Mouse (Mus musculus) liver, adult 2 months (tissue): ENCODE results near the gene Ppm1h.

ENCODE experiments used
- CTCF ChIP-seq: fragments of 200-500 bp; IDR thresholded peaks from 2 replicates; pipeline ENCODE4 v1.5.1; 2011; ENCODE audit warnings: low read depth, low read length, control low read depth
- POLR2A ChIP-seq: fragments of 200-500 bp; IDR thresholded peaks from 2 replicates; pipeline ENCODE4 v1.6.1; 2011; ENCODE audit warnings: low read length, control low read depth; ENCODE audit not compliant: insufficient read depth; ENCODE audit errors: extremely low read depth

- TF ChIP-seq CTCF (no peak), POLR2A (no peak)
These were observed 266.3 kb downstream of the Ppm1h start for GRCm38 (mm10) chr10:122944888-122945287.
